Mouse (Mus musculus): ENCODE measurements at regions not wholly inside any gene's neighbourhood (a gene's known extent, or its start where the extent isn't known, plus 50 kb on each side); places are given as distances from the start of the nearest gene placed in this dataset.
A peak's percentile ranks its signal among the peaks of the same experiment; 100 is the strongest.

- DNase-seq (ENCODE audit: low spot score): no peak
These were observed 384.7 kb upstream of the Dynlrb2 start for GRCm38 (mm10) chr8:116120067-116120466.

- no peak for DNase-seq (ENCODE audit: low spot score)
These were observed 386.9 kb upstream of the Dynlrb2 start for GRCm38 (mm10) chr8:116117919-116118318.

DNA sequence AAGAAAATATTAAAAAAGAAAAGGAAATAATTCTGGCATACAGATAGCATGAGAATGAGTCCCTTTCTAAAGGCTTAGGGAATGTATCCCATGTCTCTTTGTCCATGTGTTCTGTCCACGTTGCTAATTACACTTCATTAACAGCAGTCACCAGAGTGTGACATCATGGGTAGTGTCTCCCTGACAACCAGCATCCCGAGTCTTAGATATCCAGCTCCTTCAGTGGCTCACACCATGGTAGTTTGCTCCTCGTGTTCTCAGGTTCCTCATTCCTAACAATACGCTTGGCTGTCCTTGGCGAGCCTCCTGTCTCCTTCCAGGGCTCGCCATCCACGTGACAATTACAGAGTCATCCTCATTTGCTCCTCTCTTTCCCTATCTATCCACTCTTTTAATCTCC is 388.1 kb upstream of the Dynlrb2 start:
- DNase-seq (ENCODE audit: low spot score): no peak

DNA sequence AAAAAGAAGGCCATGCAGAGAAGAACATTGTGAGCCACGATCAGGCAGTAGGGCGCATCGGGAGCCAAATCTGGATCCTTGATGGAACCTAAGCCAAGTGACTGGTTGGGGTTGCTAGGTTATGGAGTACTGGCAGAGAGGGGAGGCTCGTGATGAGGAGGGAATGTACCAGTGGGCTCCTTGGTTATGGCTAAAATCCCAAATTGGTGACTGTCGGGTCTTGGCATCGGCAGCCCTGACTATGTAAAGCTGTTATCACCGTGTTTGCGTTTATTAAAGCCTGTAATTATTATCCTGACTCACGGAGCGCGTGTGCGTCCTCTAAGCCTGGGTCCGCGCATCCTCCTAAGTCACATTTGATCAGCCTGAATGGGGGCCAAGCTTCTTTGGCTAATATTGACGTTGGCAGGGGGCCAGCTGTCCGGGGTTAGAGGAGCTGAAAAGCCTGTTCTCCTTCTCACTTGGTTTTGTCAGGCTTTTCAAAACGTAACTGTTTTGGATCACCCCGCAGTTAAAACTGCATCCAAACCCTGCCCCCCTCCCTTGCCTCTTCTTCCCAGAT is 388.9 kb upstream of the Dynlrb2 start:
- peak; percentile 89 for DNase-seq (ENCODE audit: low spot score)

DNA sequence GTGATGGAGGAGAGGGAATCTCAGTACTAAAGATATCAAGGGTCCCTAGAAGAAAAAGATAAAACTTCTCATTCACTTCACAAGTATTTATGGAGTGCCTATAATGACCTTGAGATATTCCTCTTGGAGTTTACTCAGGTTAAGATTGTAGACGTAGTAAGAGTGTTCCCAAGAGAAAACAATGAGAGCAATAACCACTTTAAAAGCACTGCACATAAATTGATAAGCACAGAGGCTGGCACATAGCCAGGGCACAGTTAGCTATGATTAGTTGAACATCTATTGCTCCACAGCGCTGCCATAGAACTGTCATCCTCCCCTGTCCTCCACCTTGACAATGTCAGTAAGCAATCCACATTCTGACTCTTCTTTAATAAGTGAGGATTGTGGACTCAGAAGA is 389.8 kb upstream of the Dynlrb2 start:
- DNase-seq (ENCODE audit: low spot score): peak; percentile 21

DNA sequence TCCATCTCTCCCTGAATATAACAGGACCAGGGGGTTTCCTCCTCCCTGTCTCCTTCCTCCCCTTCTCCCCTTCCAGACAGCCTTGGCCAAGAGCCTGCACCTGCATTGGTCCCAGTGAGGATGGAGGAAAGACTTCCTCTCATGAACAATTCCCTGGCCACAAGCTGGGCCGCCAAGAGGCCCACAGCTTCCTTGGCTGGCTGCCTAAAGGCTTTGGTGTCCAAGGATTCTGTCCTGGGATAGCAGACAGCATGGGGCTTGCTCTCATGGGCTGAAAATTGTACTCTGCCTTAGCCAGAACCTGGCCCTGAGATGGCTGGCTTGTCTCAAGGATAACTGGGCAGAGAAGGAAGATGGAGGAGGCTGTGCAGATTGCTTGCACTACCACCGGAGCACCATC is 390.3 kb upstream of the Dynlrb2 start:
- DNase-seq (ENCODE audit: low spot score): peak; percentile 62

DNA sequence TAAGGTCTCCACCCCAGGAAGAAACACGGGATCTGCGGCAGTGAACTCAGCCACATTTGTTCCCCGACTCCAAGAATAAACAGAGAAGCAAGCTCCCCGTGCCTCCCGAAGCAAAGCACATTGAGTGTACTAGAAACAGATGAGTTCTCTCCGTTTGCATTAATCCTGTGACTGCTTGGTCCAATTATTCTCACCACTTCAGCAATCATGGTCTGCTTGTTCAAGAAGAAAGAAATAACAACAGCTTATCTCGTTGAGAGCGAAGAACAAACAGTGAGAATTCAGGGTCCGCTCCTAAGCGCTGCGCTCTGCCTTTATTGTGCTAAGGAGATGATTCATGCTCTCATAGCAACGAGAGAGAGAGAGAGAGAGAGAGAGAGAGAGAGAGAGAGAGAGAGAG is 393.6 kb upstream of the Dynlrb2 start:
- no peak for DNase-seq (ENCODE audit: low spot score)

DNA sequence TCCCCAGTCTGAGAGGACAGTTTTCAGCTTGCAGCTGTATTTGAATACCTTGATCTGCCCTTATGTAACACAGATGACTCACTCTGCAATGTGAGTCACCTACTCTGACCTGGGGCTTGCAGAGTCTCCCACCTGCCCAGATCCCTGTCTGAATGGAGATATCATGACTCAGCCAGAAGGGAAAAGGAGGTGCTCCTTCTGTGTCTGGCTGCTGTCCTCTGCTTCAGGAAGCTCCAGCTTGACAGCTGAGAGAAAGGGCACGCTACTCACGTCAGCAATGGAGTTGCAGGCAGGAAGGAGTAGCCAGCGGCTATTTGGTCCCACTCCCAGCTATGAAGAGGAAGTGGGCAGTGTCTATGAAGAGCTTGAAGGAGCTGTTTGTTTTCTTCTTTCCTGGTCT is 389.1 kb upstream of the Maf start:
- peak; percentile 21 for DNase-seq (ENCODE audit: low spot score)

GRCm38 (mm10) chr8:116083156-116083555 is 375.6 kb upstream of the Maf start:
- no peak for DNase-seq (ENCODE audit: low spot score)

GRCm38 (mm10) chr8:116078849-116079407 is 371.3 kb upstream of the Maf start:
- no peak for DNase-seq (ENCODE audit: low spot score)

DNA sequence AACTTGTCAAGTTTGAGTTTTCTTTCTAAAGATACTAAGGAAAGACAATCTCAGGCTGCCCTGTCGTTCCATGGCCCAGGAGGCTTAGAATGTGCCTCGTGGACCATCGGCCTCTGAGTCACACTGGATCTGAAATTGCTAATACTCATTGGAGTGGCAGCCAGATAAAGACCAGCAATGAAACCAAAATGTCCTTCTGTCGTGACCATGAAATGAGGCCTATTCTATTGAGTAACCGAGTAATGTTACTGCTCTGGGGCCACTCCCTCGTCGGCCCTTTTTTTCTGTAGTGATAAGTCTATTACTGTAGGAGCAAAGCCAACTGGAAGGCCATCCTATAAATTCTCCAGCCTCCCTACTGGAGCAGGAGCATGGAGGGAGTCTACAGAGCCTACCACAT is 363.9 kb upstream of the Maf start:
- DNase-seq (ENCODE audit: low spot score): no peak

- no peak for DNase-seq (ENCODE audit: low spot score)
These were observed 361.9 kb upstream of the Maf start for GRCm38 (mm10) chr8:116069538-116069937.

- no peak for DNase-seq (ENCODE audit: low spot score)
These were observed 360.4 kb upstream of the Maf start for GRCm38 (mm10) chr8:116067978-116068375.

- no peak for DNase-seq (ENCODE audit: low spot score)
These were observed 359.8 kb upstream of the Maf start for GRCm38 (mm10) chr8:116067182-116067977.

- no peak for DNase-seq (ENCODE audit: low spot score)
These were observed 358.3 kb upstream of the Maf start for GRCm38 (mm10) chr8:116065871-116066270.

DNA sequence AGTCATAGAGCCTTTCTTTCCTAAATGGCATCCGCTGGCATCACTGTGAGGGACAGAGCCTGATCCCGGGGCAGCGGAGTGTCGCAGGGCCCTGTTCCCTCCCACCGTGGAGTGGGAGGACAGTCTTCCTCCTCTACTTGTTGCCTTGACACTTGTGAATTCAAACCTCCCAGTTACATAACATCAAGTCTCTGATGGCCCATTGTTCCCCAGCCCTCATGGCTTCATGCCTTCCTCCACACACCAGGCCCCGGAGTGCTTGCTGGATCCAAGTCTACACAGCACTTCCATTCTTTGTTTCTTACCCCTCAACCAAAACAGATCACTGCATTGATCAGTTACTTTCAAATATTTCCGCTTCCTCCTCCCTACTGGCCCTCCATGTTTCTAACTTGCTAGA is 357.7 kb upstream of the Maf start:
- DNase-seq (ENCODE audit: low spot score): no peak

- DNase-seq (ENCODE audit: low spot score): no peak
These were observed 357.0 kb upstream of the Maf start for GRCm38 (mm10) chr8:116064562-116064961.

- DNase-seq (ENCODE audit: low spot score): peak; percentile 29
These were observed 355.9 kb upstream of the Maf start for GRCm38 (mm10) chr8:116063541-116063940.

DNA sequence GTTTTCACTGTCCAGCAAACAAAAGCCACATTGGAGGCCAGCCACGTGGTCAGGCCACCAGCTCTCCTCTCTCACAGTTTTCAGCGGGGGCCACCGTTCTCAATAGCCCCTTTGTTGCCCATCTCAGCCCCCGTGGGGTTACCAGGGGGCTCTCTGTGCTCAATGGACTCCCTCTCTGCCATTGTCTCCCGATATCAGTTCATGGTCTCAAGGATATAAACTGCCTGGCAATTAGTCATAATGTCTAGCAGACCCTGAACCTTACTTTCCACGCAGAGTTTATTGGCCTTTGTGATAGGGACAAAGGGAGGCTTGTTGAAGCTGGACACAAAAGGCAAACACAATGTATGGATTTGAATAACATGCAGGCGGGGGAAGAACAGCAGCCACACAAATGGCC is 345.9 kb upstream of the Maf start:
- DNase-seq (ENCODE audit: low spot score): no peak

GRCm38 (mm10) chr8:116053043-116053442 is 345.4 kb upstream of the Maf start:
- DNase-seq (ENCODE audit: low spot score): no peak

GRCm38 (mm10) chr8:116048480-116048879 is 340.9 kb upstream of the Maf start:
- DNase-seq (ENCODE audit: low spot score): no peak

GRCm38 (mm10) chr8:116046859-116047258 is 339.3 kb upstream of the Maf start:
- DNase-seq (ENCODE audit: low spot score): no peak

DNA sequence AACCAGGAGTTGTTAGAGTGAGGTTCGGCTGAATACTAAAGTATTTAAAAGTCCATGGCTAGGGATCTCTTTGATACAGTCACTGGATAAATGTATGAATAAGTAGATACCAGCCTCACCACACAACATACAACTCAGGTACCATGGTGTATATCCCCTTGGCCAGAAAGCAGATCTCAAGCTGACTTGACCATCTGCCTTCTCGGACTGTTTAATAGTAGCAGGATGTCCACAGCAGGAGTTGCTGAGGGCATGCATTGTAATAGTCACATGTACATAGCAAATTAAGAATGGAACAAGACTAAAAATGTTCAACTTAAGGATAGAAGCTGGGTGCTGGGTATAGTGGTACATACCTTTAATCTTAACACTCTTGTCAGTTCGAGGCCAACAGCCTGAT is 337.9 kb upstream of the Maf start:
- DNase-seq (ENCODE audit: low spot score): no peak

- no peak for DNase-seq (ENCODE audit: low spot score)
These were observed 335.8 kb upstream of the Maf start for GRCm38 (mm10) chr8:116043381-116043780.

Data from urinary bladder, postnatal 14 days (tissue).